Mouse (Mus musculus) gastrocnemius, adult 18-20 months (tissue): Measurements from ENCODE around the gene Wdr47. TPM values are rescaled to one million over a fixed set of nuclear protein-coding genes. Genes with fewer than 3 reads are reported as not detected.

Source experiments
- microRNA-seq: library from miRNA; unstranded; fragments of <30 nt; microRNA quantifications from one replicate; pipeline ENCODE4 v1.2.0, GENCODE M21; 2021
- total RNA-seq, 2 experiments: library from RNA; stranded (reverse); gene quantifications; 2 replicates each; pipeline ENCODE4 v1.2.3; 2021

The Wdr47 gene
- total RNA-seq, 2 experiments from 2014 or later = 6.0 to 6.4 TPM

Small RNA genes within 50 kb of the gene (microRNA-seq; reads per million reads assigned to microRNA genes)
- not detected for gene Gm22860

Other genes with a start within 250 kb of the Wdr47 start
- not detected for gene Mybphl, start 226.4 kb upstream of the Wdr47 start, total RNA-seq
- not detected for gene Psrc1, start 207.4 kb upstream of the Wdr47 start, total RNA-seq
- gene Celsr2, start 175.7 kb upstream of the Wdr47 start, total RNA-seq = 10 to 100 TPM; 10.0 to 11.6 TPM
- gene Sars, start 146.1 kb upstream of the Wdr47 start, total RNA-seq = 100 to 1,000 TPM; 118 to 122 TPM
- not detected for gene 1700013F07Rik, start 57.1 kb upstream of the Wdr47 start, total RNA-seq
- not detected for gene 5330417C22Rik, start 54.7 kb upstream of the Wdr47 start, total RNA-seq
- 10 to 100 TPM; 12.7 to 14.1 TPM for gene Tmem167b, start 28.8 kb upstream of the Wdr47 start, total RNA-seq
- 10 to 100 TPM; 22.4 to 22.6 TPM for gene Taf13, start 19.6 kb upstream of the Wdr47 start, total RNA-seq
- 10 to 100 TPM; 32.6 to 37.4 TPM for gene Clcc1, start 62.6 kb downstream of the Wdr47 start, total RNA-seq
- gene Gpsm2, start 131.0 kb downstream of the Wdr47 start, total RNA-seq = under 1 TPM; 0.78 to 0.97 TPM
- gene Aknad1, start 148.4 kb downstream of the Wdr47 start, total RNA-seq = under 1 TPM; 0.14 to 0.30 TPM
- 10 to 100 TPM; 37.0 to 39.0 TPM for gene Stxbp3, start 249.2 kb downstream of the Wdr47 start, total RNA-seq